Mouse (Mus musculus): Measurements from ENCODE around the gene Trhr2. TPM values are rescaled to one million over a fixed set of nuclear protein-coding genes. Genes with fewer than 3 reads are reported as not detected.

Trhr2 gene
- polyA plus RNA-seq, 1 experiment, result not detected

GRCm38 (mm10) chr8:122345181-122346095, 15.1 kb downstream of the Trhr2 start:
- no peak for DNase-seq
- TF ChIP-seq CTCF (IDR thresholded peaks at IDR 0.05; ENCODE audit: insufficient read depth, low read length) (no peak), POLR2A (IDR thresholded peaks at IDR 0.05; ENCODE audit: borderline replicate concordance, extremely low read depth, low read depth, low read length) (no peak)
- H3K4me1 ChIP-seq (ENCODE audit: control insufficient read depth, insufficient read depth, low read length), result peaks cover 6% of the 10 kb centered on the region; the same call in 1 of the 2 replicates
- 60% methylated on average over 12 of the region's 12 CpGs for WGBS
- no peak overlapping the region for H3K4me3 ChIP-seq (replicated peaks; ENCODE audit: extremely low read depth, low read depth, low read length)

- no peak for DNase-seq
- TF ChIP-seq POLR2A (IDR thresholded peaks at IDR 0.05; ENCODE audit: borderline replicate concordance, extremely low read depth, low read depth, low read length) (no peak), CTCF (IDR thresholded peaks at IDR 0.05; ENCODE audit: insufficient read depth, low read length) (no peak)
- Histone ChIP-seq H3K4me1 (ENCODE audit: control insufficient read depth, insufficient read depth, low read length) (peaks cover 6% of the 10 kb centered on the region; the same call in 1 of the 2 replicates), H3K4me3 (replicated peaks; ENCODE audit: extremely low read depth, low read depth, low read length) (no peak overlapping the region)
- 2% methylated on average over 2 of the region's 5 CpGs for WGBS
Measured at GRCm38 (mm10) chr8:122344219-122344618, 16.3 kb downstream of the Trhr2 start.

- Histone ChIP-seq H3K4me3 (replicated peaks; ENCODE audit: extremely low read depth, low read depth, low read length) (no peak overlapping the region), H3K4me1 (ENCODE audit: control insufficient read depth, insufficient read depth, low read length) (peaks cover 6% of the 10 kb centered on the region; the same call in 1 of the 2 replicates)
- WGBS, result 0% methylated on average over 12 of the region's 14 CpGs
- TF ChIP-seq CTCF (IDR thresholded peaks at IDR 0.05; ENCODE audit: insufficient read depth, low read length) (no peak), POLR2A (IDR thresholded peaks at IDR 0.05; ENCODE audit: borderline replicate concordance, extremely low read depth, low read depth, low read length) (no peak)
- no peak for DNase-seq
Measured at GRCm38 (mm10) chr8:122343758-122344157, 16.8 kb downstream of the Trhr2 start.

GRCm38 (mm10) chr8:122343341-122343740, 17.2 kb downstream of the Trhr2 start:
- WGBS, result 6% methylated on average over 11 of the region's 11 CpGs
- TF ChIP-seq CTCF (IDR thresholded peaks at IDR 0.05; ENCODE audit: insufficient read depth, low read length) (no peak), POLR2A (IDR thresholded peaks at IDR 0.05; ENCODE audit: borderline replicate concordance, extremely low read depth, low read depth, low read length) (no peak)
- DNase-seq, result no peak
- no peak overlapping the region for H3K4me3 ChIP-seq (replicated peaks; ENCODE audit: extremely low read depth, low read depth, low read length)
- H3K4me1 ChIP-seq (ENCODE audit: control insufficient read depth, insufficient read depth, low read length), result peaks cover 6% of the 10 kb centered on the region; the same call in 1 of the 2 replicates

GRCm38 (mm10) chr8:122342806-122343209, 17.7 kb downstream of the Trhr2 start:
- Histone ChIP-seq H3K4me1 (ENCODE audit: control insufficient read depth, insufficient read depth, low read length) (peaks cover 6% of the 10 kb centered on the region; the same call in 1 of the 2 replicates), H3K4me3 (replicated peaks; ENCODE audit: extremely low read depth, low read depth, low read length) (no peak overlapping the region)
- WGBS, result 2% methylated on average over 9 of the region's 9 CpGs
- no peak for DNase-seq
- TF ChIP-seq CTCF (IDR thresholded peaks at IDR 0.05; ENCODE audit: insufficient read depth, low read length) (no peak), POLR2A (IDR thresholded peaks at IDR 0.05; ENCODE audit: borderline replicate concordance, extremely low read depth, low read depth, low read length) (no peak)

- 25% methylated on average over 5 of the region's 5 CpGs for WGBS
- no peak overlapping the region for H3K4me3 ChIP-seq (replicated peaks; ENCODE audit: extremely low read depth, low read depth, low read length)
- TF ChIP-seq POLR2A (IDR thresholded peaks at IDR 0.05; ENCODE audit: borderline replicate concordance, extremely low read depth, low read depth, low read length) (no peak), CTCF (IDR thresholded peaks at IDR 0.05; ENCODE audit: insufficient read depth, low read length) (no peak)
- peaks cover 6% of the 10 kb centered on the region; the same call in 1 of the 2 replicates for H3K4me1 ChIP-seq (ENCODE audit: control insufficient read depth, insufficient read depth, low read length)
- DNase-seq, result no peak
Measured at GRCm38 (mm10) chr8:122342362-122342761, 18.2 kb downstream of the Trhr2 start.

- TF ChIP-seq CTCF (IDR thresholded peaks at IDR 0.05; ENCODE audit: insufficient read depth, low read length), result no peak
- no peak for TF ChIP-seq POLR2A (IDR thresholded peaks at IDR 0.05; ENCODE audit: borderline replicate concordance, extremely low read depth, low read depth, low read length)
- WGBS, result 76% methylated on average over 6 of the region's 6 CpGs
- H3K4me3 ChIP-seq (replicated peaks; ENCODE audit: extremely low read depth, low read depth, low read length), result no peak overlapping the region
- no peak for DNase-seq
- peaks cover 6% of the 10 kb centered on the region; the same call in 1 of the 2 replicates for H3K4me1 ChIP-seq (ENCODE audit: control insufficient read depth, insufficient read depth, low read length)
Measured at GRCm38 (mm10) chr8:122341790-122342189, 18.8 kb downstream of the Trhr2 start.

- no peak for DNase-seq
- TF ChIP-seq CTCF (IDR thresholded peaks at IDR 0.05; ENCODE audit: insufficient read depth, low read length), result no peak
- no peak for TF ChIP-seq POLR2A (IDR thresholded peaks at IDR 0.05; ENCODE audit: borderline replicate concordance, extremely low read depth, low read depth, low read length)
- Histone ChIP-seq H3K4me3 (replicated peaks; ENCODE audit: extremely low read depth, low read depth, low read length) (no peak overlapping the region), H3K4me1 (ENCODE audit: control insufficient read depth, insufficient read depth, low read length) (peaks cover 6% of the 10 kb centered on the region; the same call in 1 of the 2 replicates)
- 80% methylated on average over 3 of the region's 3 CpGs for WGBS
Measured at GRCm38 (mm10) chr8:122340761-122341160, 19.8 kb downstream of the Trhr2 start.

- no peak for DNase-seq
- 69% methylated on average over 6 of the region's 6 CpGs for WGBS
- Histone ChIP-seq H3K4me1 (ENCODE audit: control insufficient read depth, insufficient read depth, low read length) (peaks cover 6% of the 10 kb centered on the region; the same call in 1 of the 2 replicates), H3K4me3 (replicated peaks; ENCODE audit: extremely low read depth, low read depth, low read length) (no peak overlapping the region)
- TF ChIP-seq POLR2A (IDR thresholded peaks at IDR 0.05; ENCODE audit: borderline replicate concordance, extremely low read depth, low read depth, low read length), result no peak
- TF ChIP-seq CTCF (IDR thresholded peaks at IDR 0.05; ENCODE audit: insufficient read depth, low read length), result no peak
Measured at GRCm38 (mm10) chr8:122338852-122339251, 21.7 kb downstream of the Trhr2 start.
